Mouse (Mus musculus) midbrain, embryonic 15.5 days (tissue): ENCODE results near the gene Zdhhc7. TPM values are rescaled to one million over a fixed set of nuclear protein-coding genes. Genes with fewer than 3 reads are reported as not detected.

Experiments
- ATAC-seq: fragments of 200-750 bp; cut with Nextera tagmentation; replicated peaks from 2 replicates; pipeline ENCODE4 v1.8.0; 2017; ENCODE audit warnings: moderate TSS enrichment
- H3K27ac ChIP-seq: fragments of 300-500 bp; sonication (generic); 2 replicates; pipeline ENCODE4 v1.5.1; 2015; ENCODE audit warnings: mild to moderate bottlenecking, inconsistent platforms
- H3K27me3 ChIP-seq: fragments of 300-500 bp; sonication (generic); replicated peaks from 2 replicates; pipeline ENCODE4 v1.6.1; 2015; ENCODE audit warnings: inconsistent platforms
- H3K36me3 ChIP-seq: fragments of 300-500 bp; sonication (generic); replicated peaks from 2 replicates; pipeline ENCODE4 v1.6.1; 2015; ENCODE audit warnings: inconsistent platforms
- H3K4me1 ChIP-seq: fragments of 300-500 bp; sonication (generic); 2 replicates; pipeline ENCODE4 v1.6.1; 2015; ENCODE audit warnings: inconsistent platforms
- H3K4me2 ChIP-seq: fragments of 300-500 bp; sonication (generic); 2 replicates; pipeline ENCODE4 v1.6.1; 2015; ENCODE audit warnings: inconsistent platforms, mild to moderate bottlenecking, moderate library complexity
- H3K4me3 ChIP-seq: fragments of 300-500 bp; sonication (generic); 2 replicates; pipeline ENCODE4 v1.5.1; 2015; ENCODE audit warnings: mild to moderate bottlenecking, inconsistent platforms
- H3K9ac ChIP-seq: fragments of 300-500 bp; sonication (generic); 2 replicates; pipeline ENCODE4 v1.6.1; 2015; ENCODE audit warnings: mild to moderate bottlenecking, inconsistent platforms
- H3K9me3 ChIP-seq: fragments of 300-500 bp; sonication (generic); 2 replicates; pipeline ENCODE4 v1.6.1; 2016; ENCODE audit warnings: inconsistent platforms
- WGBS: fragments of 180-500 bp; shearing (Covaris S2); methylation state at CpG from one replicate; pipeline ENCODE4 v1.1.7; 2015; ENCODE audit warnings: mixed read lengths; 5-methylcytosine and 5-hydroxymethylcytosine counted together
- polyA plus RNA-seq: library from polyadenylated mRNA; unstranded; fragments of >200 nt; fragmentation: Nextera tagmentation; extraction: Ambion mirVana; gene quantifications from 2 replicates; pipeline ENCODE4 v1.2.1, GENCODE M21; 2015

Gene Zdhhc7
- polyA plus RNA-seq, 1 experiment from 2014 or later, result 31.3 TPM

- Histone ChIP-seq H3K36me3 (peaks cover 47% of the 10 kb centered on the region), H3K4me2 (no peak overlapping the region), H3K4me1 (no peaks in the 10 kb centered on the region), H3K9ac (no peak overlapping the region), H3K4me3 (no peak overlapping the region), H3K27me3 (no peaks in the 10 kb centered on the region), H3K9me3 (no peaks in the 10 kb centered on the region), H3K27ac (no peak overlapping the region)
- WGBS, result 95% methylated on average over 8 of the region's 8 CpGs
- no peak for ATAC-seq
Observed at GRCm38 (mm10) chr8:120083261-120083660, 18.0 kb downstream of the Zdhhc7 start.

GRCm38 (mm10) chr8:120079361-120079760 is 21.9 kb downstream of the Zdhhc7 start:
- Histone ChIP-seq H3K4me2 (no peak overlapping the region), H3K36me3 (peaks cover 23% of the 10 kb centered on the region), H3K4me3 (no peak overlapping the region), H3K4me1 (no peaks in the 10 kb centered on the region), H3K9me3 (no peaks in the 10 kb centered on the region), H3K27ac (no peak overlapping the region), H3K27me3 (no peaks in the 10 kb centered on the region), H3K9ac (no peak overlapping the region)
- 50% methylated on average over 5 of the region's 5 CpGs for WGBS
- ATAC-seq, result no peak

GRCm38 (mm10) chr8:120078080-120078479 is 23.2 kb downstream of the Zdhhc7 start:
- WGBS, result 17% methylated on average over 10 of the region's 10 CpGs
- H3K4me1 ChIP-seq, result no peaks in the 10 kb centered on the region
- H3K9me3 ChIP-seq, result no peaks in the 10 kb centered on the region
- H3K36me3 ChIP-seq, result peaks cover 20% of the 10 kb centered on the region
- no peaks in the 10 kb centered on the region for H3K27me3 ChIP-seq
- H3K9ac ChIP-seq, result no peak overlapping the region
- H3K4me3 ChIP-seq, result no peak overlapping the region
- no peak overlapping the region for H3K4me2 ChIP-seq
- peak; percentile 57 for ATAC-seq
- H3K27ac ChIP-seq, result no peak overlapping the region

- no peak overlapping the region for H3K9ac ChIP-seq
- H3K9me3 ChIP-seq, result no peaks in the 10 kb centered on the region
- 51% methylated on average over 6 of the region's 6 CpGs for WGBS
- no peaks in the 10 kb centered on the region for H3K27me3 ChIP-seq
- H3K4me1 ChIP-seq, result peaks cover 4% of the 10 kb centered on the region; the same call in 1 of the 2 replicates
- no peak overlapping the region for H3K4me3 ChIP-seq
- no peak overlapping the region for H3K27ac ChIP-seq
- H3K4me2 ChIP-seq, result no peak overlapping the region
- no peaks in the 10 kb centered on the region for H3K36me3 ChIP-seq
- ATAC-seq, result no peak
Observed at GRCm38 (mm10) chr8:120075347-120075746, 25.9 kb downstream of the Zdhhc7 start.

- Histone ChIP-seq H3K27me3 (no peaks in the 10 kb centered on the region), H3K4me3 (no peak overlapping the region), H3K4me1 (peaks cover 4% of the 10 kb centered on the region; the same call in 1 of the 2 replicates), H3K9ac (no peak overlapping the region), H3K36me3 (no peaks in the 10 kb centered on the region), H3K9me3 (no peaks in the 10 kb centered on the region), H3K27ac (no peak overlapping the region), H3K4me2 (no peak overlapping the region)
- 79% methylated on average over 6 of the region's 6 CpGs for WGBS
- ATAC-seq, result no peak
Observed at GRCm38 (mm10) chr8:120074516-120074915, 26.8 kb downstream of the Zdhhc7 start.

GRCm38 (mm10) chr8:120072827-120073226 is 28.5 kb downstream of the Zdhhc7 start:
- H3K36me3 ChIP-seq, result no peaks in the 10 kb centered on the region
- H3K9ac ChIP-seq, result no peak overlapping the region
- H3K4me2 ChIP-seq, result no peak overlapping the region
- ATAC-seq, result no peak
- H3K27me3 ChIP-seq, result no peaks in the 10 kb centered on the region
- peaks cover 4% of the 10 kb centered on the region; the same call in 1 of the 2 replicates for H3K4me1 ChIP-seq
- H3K27ac ChIP-seq, result no peak overlapping the region
- 86% methylated on average over 8 of the region's 8 CpGs for WGBS
- H3K4me3 ChIP-seq, result no peak overlapping the region
- no peaks in the 10 kb centered on the region for H3K9me3 ChIP-seq

GRCm38 (mm10) chr8:120072259-120072658 is 29.0 kb downstream of the Zdhhc7 start:
- Histone ChIP-seq H3K9me3 (no peaks in the 10 kb centered on the region), H3K36me3 (no peaks in the 10 kb centered on the region), H3K9ac (no peak overlapping the region), H3K27me3 (no peaks in the 10 kb centered on the region), H3K4me3 (no peak overlapping the region), H3K27ac (no peak overlapping the region), H3K4me2 (no peak overlapping the region), H3K4me1 (peaks cover 4% of the 10 kb centered on the region; the same call in 1 of the 2 replicates)
- ATAC-seq, result no peak
- 46% methylated on average over 9 of the region's 9 CpGs for WGBS

- H3K4me3 ChIP-seq, result no peak overlapping the region
- WGBS, result 29% methylated on average over 4 of the region's 4 CpGs
- ATAC-seq, result peak; percentile 50; the same call in 1 of the 2 replicates
- H3K27ac ChIP-seq, result no peak overlapping the region
- H3K36me3 ChIP-seq, result no peaks in the 10 kb centered on the region
- peaks cover 4% of the 10 kb centered on the region; the same call in 1 of the 2 replicates for H3K4me1 ChIP-seq
- H3K9ac ChIP-seq, result no peak overlapping the region
- no peaks in the 10 kb centered on the region for H3K27me3 ChIP-seq
- no peaks in the 10 kb centered on the region for H3K9me3 ChIP-seq
- no peak overlapping the region for H3K4me2 ChIP-seq
Observed at GRCm38 (mm10) chr8:120071684-120072083, 29.6 kb downstream of the Zdhhc7 start.

- Histone ChIP-seq H3K9me3 (no peaks in the 10 kb centered on the region), H3K27ac (no peak overlapping the region), H3K36me3 (no peaks in the 10 kb centered on the region), H3K4me1 (peaks cover 4% of the 10 kb centered on the region; the same call in 1 of the 2 replicates), H3K4me2 (no peak overlapping the region), H3K27me3 (no peaks in the 10 kb centered on the region), H3K4me3 (no peak overlapping the region), H3K9ac (no peak overlapping the region)
- ATAC-seq, result no peak
- 61% methylated on average over 19 of the region's 19 CpGs for WGBS
Observed at GRCm38 (mm10) chr8:120067936-120068668, 33.2 kb downstream of the Zdhhc7 start.

GRCm38 (mm10) chr8:120066226-120066625 is 35.1 kb downstream of the Zdhhc7 start:
- no peak for ATAC-seq
- H3K4me3 ChIP-seq, result no peak overlapping the region
- no peaks in the 10 kb centered on the region for H3K4me1 ChIP-seq
- H3K27ac ChIP-seq, result no peak overlapping the region
- H3K27me3 ChIP-seq, result no peaks in the 10 kb centered on the region
- no peaks in the 10 kb centered on the region for H3K36me3 ChIP-seq
- WGBS, result 86% methylated on average over 4 of the region's 4 CpGs
- no peak overlapping the region for H3K9ac ChIP-seq
- H3K9me3 ChIP-seq, result no peaks in the 10 kb centered on the region
- H3K4me2 ChIP-seq, result no peak overlapping the region

GRCm38 (mm10) chr8:120065611-120066010 is 35.7 kb downstream of the Zdhhc7 start:
- Histone ChIP-seq H3K27ac (no peak overlapping the region), H3K4me1 (no peaks in the 10 kb centered on the region), H3K4me2 (no peak overlapping the region), H3K9ac (no peak overlapping the region), H3K9me3 (no peaks in the 10 kb centered on the region), H3K36me3 (no peaks in the 10 kb centered on the region), H3K27me3 (no peaks in the 10 kb centered on the region), H3K4me3 (no peak overlapping the region)
- no peak for ATAC-seq
- 89% methylated on average over 8 of the region's 8 CpGs for whole genome bisulfite sequencing

- H3K4me3 ChIP-seq, result no peak overlapping the region
- H3K9me3 ChIP-seq, result no peaks in the 10 kb centered on the region
- H3K4me1 ChIP-seq, result no peaks in the 10 kb centered on the region
- no peak overlapping the region for H3K4me2 ChIP-seq
- H3K9ac ChIP-seq, result no peak overlapping the region
- H3K27me3 ChIP-seq, result no peaks in the 10 kb centered on the region
- no peak for ATAC-seq
- H3K27ac ChIP-seq, result no peak overlapping the region
- H3K36me3 ChIP-seq, result no peaks in the 10 kb centered on the region
- 76% methylated on average over 3 of the region's 3 CpGs for WGBS
Observed at GRCm38 (mm10) chr8:120063326-120063725, 38.0 kb downstream of the Zdhhc7 start.

GRCm38 (mm10) chr8:120062742-120063141 is 38.5 kb downstream of the Zdhhc7 start:
- Histone ChIP-seq H3K9me3 (no peaks in the 10 kb centered on the region), H3K4me3 (no peak overlapping the region), H3K36me3 (no peaks in the 10 kb centered on the region), H3K4me2 (no peak overlapping the region), H3K9ac (no peak overlapping the region), H3K27me3 (no peaks in the 10 kb centered on the region), H3K27ac (no peak overlapping the region), H3K4me1 (no peaks in the 10 kb centered on the region)
- WGBS, result 88% methylated on average over 14 of the region's 14 CpGs
- ATAC-seq, result no peak
